Mouse (Mus musculus) left cerebral cortex, adult 2 months (tissue): ENCODE data around the gene Taar7d. TPM values are rescaled to one million over a fixed set of nuclear protein-coding genes. Genes with fewer than 3 reads are reported as not detected.

Experiments used
- DNase-seq, 2 experiments: peaks; one replicate each; pipeline ENCODE4 v3.0.0; 2021 to 2022; ENCODE audit warnings: low spot score in 2 of 2, mixed read lengths in 1 of 2; ENCODE audit errors: extremely low spot score in 1 of 2
- H3K27ac ChIP-seq: fragments of 200-600 bp; 2 replicates; pipeline ENCODE4 v1.8.1; 2022
- H3K4me3 ChIP-seq: fragments of 200-600 bp; 2 replicates; pipeline ENCODE4 v1.8.1; 2022
- CTCF ChIP-seq: fragments of 200-600 bp; IDR thresholded peaks from 2 replicates; pipeline ENCODE4 v1.8.1; 2022; ENCODE audit warnings: antibody characterized with exemption, mild to moderate bottlenecking, moderate library complexity
- intact Hi-C: fragments of 180-260 bp; cut with DNase I; formaldehyde crosslinking; loops from one replicate; pipeline ENCODE4 v1.15.1; 2025
- long read RNA-seq, 2 experiments: library from polyadenylated mRNA; stranded (forward); transcript quantifications; one replicate each; pipeline ENCODE4 v2.0.0; 2021; ENCODE audit warnings: borderline mapping rate in 2 of 2
- total RNA-seq, 2 experiments: library from RNA; stranded (reverse); gene quantifications; 2 replicates each; pipeline ENCODE4 v1.2.3; 2021

Taar7d gene
- not detected for total RNA-seq
- long read RNA-seq, experiment 1: 0 reads
- long read RNA-seq, experiment 2: 0 reads

DNA sequence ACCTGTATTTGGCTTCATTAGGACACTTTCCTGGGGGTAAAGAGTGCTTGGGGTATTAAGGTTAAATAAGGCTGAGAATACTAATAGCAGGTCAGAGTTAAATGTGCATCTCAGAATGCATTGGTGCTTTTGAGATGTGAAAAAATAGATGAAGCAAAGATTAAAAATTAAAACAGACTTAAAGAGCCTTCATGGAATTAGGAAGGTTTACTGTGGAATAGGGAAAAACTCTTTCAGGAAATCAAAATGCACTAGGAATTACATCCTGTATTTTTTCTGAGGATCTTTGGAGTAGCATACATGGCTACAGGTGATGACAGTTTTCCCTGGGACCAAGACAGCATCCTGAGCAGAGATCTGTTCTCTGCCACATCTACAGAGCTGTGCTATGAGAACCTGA is at the start of gene Taar7d:
Gene Taar7d (plus strand): TSS at position 301 of the 400 bp plus-strand sequence.
- DNase-seq: no peak
- Histone ChIP-seq H3K4me3 (no peak within 1 kb of the TSS), H3K27ac (no peak within 1 kb of the TSS)
- intact Hi-C loops: no loop called here
- no peak for TF ChIP-seq CTCF

DNA sequence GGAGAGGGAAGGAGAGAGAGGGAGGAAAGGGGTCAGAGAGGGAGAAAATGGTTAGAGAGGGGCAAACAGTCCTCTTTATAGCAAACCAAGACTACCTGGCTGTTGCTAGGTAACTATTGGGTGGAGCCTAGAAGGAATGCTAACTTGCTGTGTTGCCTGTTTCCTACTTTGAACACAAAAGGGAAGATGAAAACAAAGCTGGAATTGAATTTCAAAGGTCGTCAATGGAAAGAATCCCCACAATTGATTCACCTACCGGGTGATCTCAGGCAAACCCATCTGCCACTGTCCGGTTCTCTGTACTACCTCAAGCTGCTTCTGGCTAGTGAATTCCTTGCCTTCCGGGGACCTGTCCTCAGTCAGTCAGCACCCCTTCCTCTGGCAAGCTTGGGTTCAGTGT is 49.1 kb upstream of the Taar7d start:
- no peak overlapping the region for H3K27ac ChIP-seq
- DNase-seq: no peak
- TF ChIP-seq CTCF: no peak
- no peak overlapping the region for H3K4me3 ChIP-seq
- intact Hi-C loops: loop anchor here (5.0 to 10.0 kb wide), 2 partner anchors 137 to 154 kb away; no protein-coding TSS in a partner anchor

DNA sequence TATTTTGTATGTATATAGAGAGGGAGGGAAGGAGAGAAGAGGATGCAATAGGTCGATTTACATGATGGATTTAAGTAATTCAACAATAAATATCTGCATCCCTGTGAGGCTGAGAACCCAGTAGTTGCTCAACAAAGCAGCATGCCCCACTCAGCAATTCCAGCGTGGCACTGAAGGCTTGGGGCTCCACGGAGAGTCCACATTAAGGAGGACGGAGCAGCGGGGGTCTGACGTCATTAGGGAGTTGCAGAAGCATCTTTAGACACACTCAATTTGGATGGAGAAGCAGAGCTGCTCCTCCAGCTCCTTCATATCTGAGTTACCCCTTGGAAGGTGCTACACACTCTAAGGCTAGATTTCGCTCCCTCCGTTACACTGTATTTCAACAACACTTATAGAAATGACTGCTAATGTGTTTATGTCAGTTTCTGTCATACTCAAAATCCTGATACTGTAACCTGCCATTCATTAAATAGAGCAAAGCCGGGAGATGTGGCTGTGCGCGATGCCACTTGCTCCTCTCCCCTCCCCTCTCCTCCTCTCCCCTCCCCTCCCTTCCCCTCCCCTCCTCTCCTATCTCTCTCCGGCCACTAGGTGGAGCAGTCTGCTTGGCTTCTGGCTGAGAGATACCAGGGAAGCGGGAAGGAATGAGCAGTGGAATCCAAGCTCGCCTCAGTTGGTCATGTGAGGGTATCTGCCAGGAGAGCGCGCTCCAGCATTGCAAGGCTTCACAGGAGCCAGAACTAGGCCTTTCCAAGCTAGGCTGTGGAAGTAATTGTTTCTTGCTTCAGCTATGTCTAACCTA is 47.9 kb upstream of the Taar7d start:
- Histone ChIP-seq H3K4me3 (no peak overlapping the region), H3K27ac (no peak overlapping the region)
- peak; percentile 68 to 70 for DNase-seq
- peak; percentile 57 for TF ChIP-seq CTCF
- intact Hi-C loops: loop anchor here (1.0 to 10.0 kb wide), 3 partner anchors 101 to 153 kb away; no protein-coding TSS in a partner anchor

- no peak within 1 kb of the TSS for H3K4me3 ChIP-seq
- intact Hi-C loops: no loop called here
- no peak for DNase-seq
- TF ChIP-seq CTCF: no peak
- H3K27ac ChIP-seq: no peak within 1 kb of the TSS
These were observed 41.5 kb upstream of the Taar7d start, which contains the start of gene Taar6 for GRCm38 (mm10) chr10:23985546-23985945. Taar6 (minus strand) TSS chr10:23985646.

- H3K27ac ChIP-seq: no peak overlapping the region
- H3K4me3 ChIP-seq: no peak overlapping the region
- TF ChIP-seq CTCF: no peak
- no peak for DNase-seq
- intact Hi-C loops: no loop called here
These were observed 40.6 kb upstream of the Taar7d start for GRCm38 (mm10) chr10:23986419-23986818.

- Histone ChIP-seq H3K27ac (no peak within 1 kb of the TSS), H3K4me3 (no peak within 1 kb of the TSS)
- intact Hi-C loops: no loop called here
- TF ChIP-seq CTCF: no peak
- DNase-seq: no peak
These were observed 33.6 kb upstream of the Taar7d start, which contains the start of gene Taar7a for GRCm38 (mm10) chr10:23993381-23993780. Taar7a (minus strand) TSS chr10:23993481.

DNA sequence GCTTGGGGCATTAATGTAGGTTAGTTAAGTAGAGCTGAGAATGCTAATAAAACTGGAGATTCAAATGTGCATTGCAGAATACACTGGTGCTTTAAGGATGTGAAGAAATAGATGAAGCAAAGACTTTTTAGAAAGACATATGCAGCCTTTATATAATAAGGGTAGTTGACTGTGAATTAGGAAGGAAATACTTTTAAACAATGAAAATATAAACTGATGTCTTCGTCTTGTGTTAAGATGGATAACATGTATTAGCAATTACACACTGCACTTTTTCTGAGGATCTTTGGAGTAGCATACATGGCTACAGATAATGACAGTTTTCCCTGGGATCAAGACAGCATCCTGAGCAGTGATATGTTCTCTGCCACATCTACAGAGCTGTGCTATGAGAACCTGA is 27.4 kb upstream of the Taar7d start, which contains the start of gene Taar7b:
Gene Taar7b (plus strand): TSS at position 301 of the 400 bp plus-strand sequence.
- DNase-seq: no peak
- TF ChIP-seq CTCF: no peak
- H3K27ac ChIP-seq: no peak within 1 kb of the TSS
- H3K4me3 ChIP-seq: no peak within 1 kb of the TSS
- intact Hi-C loops: no loop called here

- DNase-seq: no peak
- TF ChIP-seq CTCF: no peak
- Histone ChIP-seq H3K27ac (no peak overlapping the region), H3K4me3 (no peak overlapping the region)
- intact Hi-C loops: no loop called here
These were observed 20.6 kb upstream of the Taar7d start for GRCm38 (mm10) chr10:24006442-24006841.

DNA sequence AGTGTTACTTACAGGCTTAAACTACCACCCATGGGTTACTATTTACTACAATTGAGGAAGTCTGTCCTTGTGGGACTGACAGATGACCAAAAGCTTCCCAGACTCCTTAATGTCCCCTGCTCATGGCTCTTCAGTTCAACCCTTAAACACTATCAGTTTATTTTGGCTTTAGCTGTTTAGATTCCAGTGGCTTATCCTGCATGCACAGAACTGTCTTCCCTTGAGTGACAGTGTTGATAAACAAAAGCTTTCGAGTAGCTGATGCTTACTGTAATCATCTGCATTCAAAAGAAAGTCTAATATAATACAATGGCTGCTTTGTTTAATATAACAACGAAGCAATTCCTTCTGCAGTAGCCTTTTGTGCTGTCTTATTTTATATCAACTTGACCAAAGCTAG is 20.0 kb upstream of the Taar7d start:
- intact Hi-C loops: no loop called here
- no peak for DNase-seq
- no peak for TF ChIP-seq CTCF
- no peak overlapping the region for H3K27ac ChIP-seq
- H3K4me3 ChIP-seq: no peak overlapping the region

- Histone ChIP-seq H3K4me3 (no peak overlapping the region), H3K27ac (no peak overlapping the region)
- no peak for TF ChIP-seq CTCF
- no peak for DNase-seq
- intact Hi-C loops: no loop called here
These were observed 18.9 kb upstream of the Taar7d start for GRCm38 (mm10) chr10:24008143-24008542.

DNA sequence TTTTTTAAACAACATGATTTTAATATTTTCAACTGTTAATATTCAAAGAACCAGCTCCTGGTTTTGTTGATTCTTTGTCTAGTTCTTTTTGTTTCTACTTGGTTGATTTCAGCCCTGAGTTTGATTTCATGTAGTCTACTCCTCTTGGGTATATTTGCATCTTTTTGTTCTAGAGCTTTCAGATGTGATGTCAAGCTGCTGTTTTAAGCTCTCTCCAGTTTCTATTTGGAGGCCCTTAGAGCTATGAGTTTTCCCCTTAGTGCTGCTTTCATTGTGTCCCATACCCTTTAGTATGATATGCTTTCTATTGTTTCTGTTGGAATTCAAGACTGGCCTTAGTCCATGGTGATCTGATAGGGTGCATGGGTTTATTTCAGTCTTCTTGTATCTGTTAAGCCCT is 4.3 kb downstream of the Taar7d start:
- no peak overlapping the region for H3K27ac ChIP-seq
- DNase-seq: no peak
- intact Hi-C loops: no loop called here
- TF ChIP-seq CTCF: no peak
- no peak overlapping the region for H3K4me3 ChIP-seq

DNA sequence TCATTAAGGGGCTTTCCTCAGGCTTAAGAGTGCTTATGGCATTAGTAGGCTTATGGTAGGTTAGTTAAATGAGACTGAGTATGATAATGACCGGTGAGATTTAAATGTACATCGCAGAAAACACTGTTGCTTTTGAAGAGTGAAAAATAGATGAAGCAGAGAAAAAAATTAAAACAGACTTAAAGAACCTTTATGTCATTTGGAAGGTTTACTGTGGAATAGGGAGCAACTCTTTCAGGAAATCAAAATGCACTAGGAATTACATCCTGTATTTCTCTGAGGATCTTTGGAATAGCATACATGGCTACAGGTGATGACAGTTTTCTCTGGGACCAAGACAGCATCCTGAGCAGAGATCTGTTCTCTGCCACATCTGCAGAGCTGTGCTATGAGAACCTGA is 10.3 kb downstream of the Taar7d start, which contains the start of gene Taar7e:
Gene Taar7e (plus strand): TSS at position 301 of the 400 bp plus-strand sequence.
- no peak within 1 kb of the TSS for H3K27ac ChIP-seq
- H3K4me3 ChIP-seq: no peak within 1 kb of the TSS
- DNase-seq: no peak
- intact Hi-C loops: no loop called here
- TF ChIP-seq CTCF: no peak
